Mouse (Mus musculus) ES-CJ7 (cell line): ENCODE results near the gene Cyp4f39.

Experiments
- DNase-seq: peaks from one replicate; pipeline ENCODE4 v3.0.0; 2011; ENCODE audit warnings: low read depth, low spot score

Gene Cyp4f39

DNA sequence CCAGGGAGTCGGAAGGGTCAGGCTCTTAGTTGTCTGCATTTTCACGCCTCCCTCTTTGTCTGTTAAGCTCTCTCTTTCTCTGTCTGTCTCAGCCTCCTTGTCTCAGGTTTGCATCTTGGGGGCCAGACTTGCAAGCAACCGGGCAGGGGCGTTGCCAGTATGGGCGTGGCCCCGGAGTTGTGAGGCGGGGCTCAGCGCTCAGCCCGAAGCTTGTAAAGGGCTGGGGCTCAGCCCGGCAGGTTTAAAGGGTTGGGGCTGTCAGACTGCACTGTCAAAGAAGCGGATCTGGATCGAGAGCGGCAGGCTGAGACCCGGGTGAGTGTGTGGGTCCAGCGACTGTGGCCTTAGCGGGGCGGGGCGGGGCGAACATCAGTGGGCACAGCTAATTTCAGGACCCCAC, at the start of gene Cyp4f39:
Cyp4f39 (plus strand) TSS at position 242 of the 400 bp plus-strand sequence.
- DNase-seq = peak; percentile 73

DNA sequence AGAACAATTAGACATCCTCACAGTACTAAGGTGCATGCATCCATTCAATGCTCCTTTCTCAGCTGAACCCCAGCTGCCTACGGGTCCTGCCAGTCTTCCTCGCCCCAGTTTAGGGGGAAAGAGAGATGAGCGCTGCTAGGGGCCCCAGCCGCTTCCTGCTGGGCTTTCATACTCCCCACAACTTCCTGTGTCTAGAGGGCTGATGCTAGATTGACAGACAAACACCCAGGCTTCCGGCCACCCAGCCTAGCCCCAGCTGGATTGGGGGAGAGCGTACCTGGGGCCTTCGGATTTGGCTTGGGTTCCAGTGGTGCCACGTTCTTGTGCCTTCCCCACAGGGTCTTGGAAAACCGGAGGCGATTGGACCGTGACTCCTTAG, 49.8 kb upstream of the Cyp4f39 start:
- no peak for DNase-seq

DNA sequence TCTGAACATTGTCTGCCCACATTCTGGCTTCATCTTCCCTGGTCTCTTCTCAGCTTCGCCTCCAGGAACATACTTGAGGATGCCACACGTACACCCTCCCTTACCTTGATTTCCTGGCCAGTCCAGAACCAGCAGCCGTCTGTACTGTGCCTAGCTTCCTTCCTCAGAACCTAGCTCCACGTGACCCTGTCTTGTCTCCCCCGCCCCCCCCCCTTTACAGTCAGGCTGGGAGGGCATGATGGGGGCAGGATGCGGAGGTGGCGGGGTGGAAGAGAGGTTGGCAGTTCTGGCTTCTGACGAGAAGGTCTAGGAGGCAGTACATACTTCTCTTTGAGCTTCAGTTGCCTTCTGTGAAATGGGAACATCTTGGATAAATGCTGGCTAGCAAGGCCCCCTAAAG, 49.1 kb upstream of the Cyp4f39 start, which contains the start of gene Rasal3:
Rasal3 (minus strand) TSS at position 167 of the 400 bp plus-strand sequence.
- no peak for DNase-seq

DNA sequence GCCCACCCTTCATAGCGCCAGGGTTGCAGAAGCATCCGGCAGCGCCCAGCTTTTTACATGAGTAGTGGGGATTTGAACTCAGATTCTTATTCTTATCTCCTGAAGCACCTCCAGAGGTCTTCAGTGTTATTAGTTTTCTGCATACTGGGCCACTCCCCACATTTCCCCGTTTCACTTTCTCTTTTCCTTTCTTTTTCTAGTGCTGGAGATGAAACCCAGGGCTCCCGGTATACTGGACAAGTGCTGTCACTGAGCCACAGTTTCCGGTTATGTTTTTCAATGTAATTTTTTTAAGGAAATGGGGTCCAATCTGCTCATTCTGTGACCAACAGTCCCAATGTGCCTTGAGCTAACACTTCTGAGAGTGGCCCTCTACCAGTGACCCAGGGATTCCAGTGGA, 40.6 kb upstream of the Cyp4f39 start:
- no peak for DNase-seq

DNA sequence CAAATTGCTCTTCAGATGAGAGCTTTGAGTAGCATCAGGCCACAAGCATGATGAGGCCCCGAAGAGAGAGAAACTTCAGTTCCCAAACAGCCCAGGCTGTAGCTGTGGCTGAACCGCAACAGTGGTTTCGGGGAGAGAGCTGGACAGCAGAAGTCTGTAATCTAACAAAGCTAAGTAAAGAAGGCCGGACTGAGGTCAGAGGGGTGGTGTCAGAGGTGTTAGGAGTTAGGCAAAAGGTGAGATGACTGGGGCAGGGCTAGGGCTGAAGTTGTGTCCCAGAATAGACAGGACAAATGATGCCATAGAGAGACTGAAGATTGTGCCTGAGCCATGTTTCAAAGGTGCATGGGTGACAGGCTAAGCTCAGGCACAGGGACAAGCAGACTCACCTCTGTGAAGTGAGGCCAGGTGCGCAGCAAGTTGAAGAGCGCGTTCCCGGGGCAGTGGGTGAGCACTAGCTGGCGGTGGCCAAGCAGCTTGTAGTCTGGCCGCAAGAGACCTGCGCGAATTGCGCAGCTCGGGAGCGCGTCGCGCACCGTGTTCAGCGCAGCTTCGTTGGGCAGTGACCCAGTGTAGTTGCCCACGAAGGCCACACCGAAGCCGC, 37.0 kb upstream of the Cyp4f39 start:
- DNase-seq = peak; percentile 13

DNA sequence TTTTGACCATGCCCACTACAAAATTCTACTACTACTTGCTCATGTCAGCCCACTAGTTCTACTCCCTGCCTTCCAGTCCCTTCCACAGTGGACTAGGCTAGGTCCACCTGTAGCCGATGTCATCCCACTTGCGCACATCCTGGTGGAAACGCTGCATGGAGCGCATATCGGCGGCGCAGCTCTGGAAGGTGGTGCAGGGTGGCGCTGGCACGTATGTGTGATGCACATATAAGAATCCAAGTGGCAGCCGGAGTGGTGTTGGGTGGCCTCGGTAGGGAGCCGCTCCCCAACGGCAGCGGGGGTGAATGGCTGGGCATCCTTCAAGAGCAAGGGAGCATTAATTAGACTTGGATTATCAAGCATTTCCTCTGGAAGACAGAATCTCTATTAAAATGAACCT, 35.8 kb upstream of the Cyp4f39 start:
- DNase-seq = no peak

DNA sequence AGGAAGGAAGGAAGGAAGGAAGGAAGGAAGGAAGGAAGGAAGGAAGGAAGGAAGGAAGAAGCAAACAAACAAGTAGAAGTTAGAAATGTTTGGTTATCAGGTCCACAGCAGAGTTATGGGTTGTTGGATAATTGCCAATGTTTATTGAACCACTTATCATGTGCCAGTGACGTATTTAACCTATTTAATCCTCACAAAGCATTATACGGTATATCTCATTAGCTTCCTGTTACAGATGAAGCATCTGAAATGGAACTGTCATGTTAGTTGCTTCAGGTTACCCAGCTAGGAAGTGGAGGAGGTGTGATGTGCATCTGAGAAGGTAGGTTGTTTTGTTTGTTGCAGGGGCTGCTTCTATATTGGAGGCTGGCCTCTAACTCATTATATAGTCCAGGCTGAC, 32.5 kb upstream of the Cyp4f39 start:
- no peak for DNase-seq

DNA sequence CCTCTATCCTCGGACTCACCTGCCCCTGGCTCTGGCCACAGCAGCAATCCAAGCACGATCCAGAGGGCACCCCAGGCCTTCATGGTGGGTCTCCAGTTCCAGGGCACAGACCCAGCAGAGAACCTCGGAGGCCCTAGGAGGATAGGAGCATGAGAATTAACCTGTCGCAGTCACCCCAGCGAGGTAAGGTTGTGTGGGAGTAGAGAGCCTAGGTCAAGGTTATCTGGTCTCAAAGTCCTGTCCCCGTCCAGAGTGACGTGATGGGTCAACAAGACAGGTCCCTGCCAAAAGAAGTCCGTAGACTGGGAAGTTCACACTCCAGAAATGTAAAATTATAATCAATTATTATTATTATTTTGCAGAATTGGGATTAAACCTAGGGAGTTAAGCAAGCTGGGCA, 31.7 kb upstream of the Cyp4f39 start:
- no peak for DNase-seq

DNA sequence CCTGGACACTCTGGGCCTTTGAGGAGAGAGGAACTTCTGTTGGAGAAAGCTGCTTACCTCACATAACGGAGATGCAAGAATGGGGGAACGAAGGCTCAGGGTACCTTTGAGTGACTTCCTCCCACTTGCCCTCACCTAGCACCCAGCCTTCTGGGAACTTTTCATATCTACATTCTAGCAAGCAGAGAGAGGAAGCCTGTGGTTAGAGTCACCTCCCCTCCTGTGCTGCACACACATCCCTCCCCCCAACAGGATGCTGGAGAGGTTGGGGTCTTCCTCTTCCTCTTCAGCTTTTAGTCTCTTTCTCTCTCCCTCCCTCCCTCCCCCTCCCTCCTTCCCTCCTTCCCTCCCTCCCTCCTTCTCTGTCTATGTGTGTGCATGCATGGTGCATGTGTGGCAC, 28.5 kb upstream of the Cyp4f39 start, which contains the start of gene Pglyrp2:
Pglyrp2 (minus strand) TSS at position 134 of the 400 bp plus-strand sequence.
- DNase-seq = no peak

DNA sequence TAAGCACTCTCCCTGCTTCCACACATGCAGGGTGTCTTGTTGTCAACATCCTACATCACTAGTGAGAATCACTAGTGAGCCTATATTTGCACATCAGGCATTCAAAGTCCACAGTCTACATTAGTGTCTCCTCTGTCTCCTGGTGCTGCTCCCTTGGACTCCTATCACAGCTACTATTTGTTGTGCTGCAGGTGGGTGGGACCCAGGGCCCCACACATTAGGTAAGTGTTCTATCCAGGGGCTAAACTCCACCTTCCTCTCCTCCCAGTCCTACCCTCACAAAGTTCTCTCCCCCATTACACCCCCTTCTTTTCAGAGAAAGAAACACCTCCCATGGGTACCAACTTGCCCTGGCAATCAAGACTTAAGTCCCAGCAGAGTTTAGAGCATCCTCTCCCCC, 25.9 kb upstream of the Cyp4f39 start:
- no peak for DNase-seq

DNA sequence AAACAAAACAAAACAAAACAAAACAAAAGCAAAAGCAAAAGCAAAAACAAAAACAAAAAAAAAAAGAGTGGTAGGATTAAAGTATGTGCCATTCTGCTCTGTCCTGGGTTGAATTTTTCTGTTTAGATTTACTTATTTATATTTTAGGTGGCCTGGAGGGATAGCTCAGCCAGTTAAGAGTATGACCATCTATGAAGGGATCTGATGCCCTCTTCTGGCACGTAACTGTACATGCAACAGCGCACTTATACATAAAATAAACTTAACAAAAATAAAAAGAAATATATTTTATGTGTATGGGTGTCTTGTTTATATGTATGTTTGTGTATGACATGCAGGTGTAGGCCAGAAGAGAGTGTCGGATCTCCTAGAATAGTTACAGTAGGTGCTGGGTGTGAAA, 20.6 kb upstream of the Cyp4f39 start:
- DNase-seq = peak; percentile 33

DNA sequence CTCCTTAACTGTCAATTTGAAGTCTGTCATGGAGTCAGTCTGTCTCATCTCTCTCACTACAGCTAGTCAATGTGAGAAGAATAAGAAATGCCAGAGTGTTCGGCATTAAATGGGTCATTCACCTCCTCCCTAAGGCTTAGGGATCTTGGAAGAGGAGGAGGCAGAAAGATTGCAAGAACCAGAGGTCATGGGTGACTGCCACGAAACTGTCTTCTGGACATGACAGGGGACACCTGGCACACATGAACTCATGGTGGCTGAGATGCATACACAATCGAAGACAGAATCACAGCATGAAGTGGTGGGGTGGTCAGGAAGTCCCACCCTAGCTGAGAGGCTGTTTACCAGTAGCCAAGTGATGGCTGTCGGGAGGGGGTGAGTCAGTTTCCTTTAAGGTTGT, 18.2 kb upstream of the Cyp4f39 start:
- no peak for DNase-seq

DNA sequence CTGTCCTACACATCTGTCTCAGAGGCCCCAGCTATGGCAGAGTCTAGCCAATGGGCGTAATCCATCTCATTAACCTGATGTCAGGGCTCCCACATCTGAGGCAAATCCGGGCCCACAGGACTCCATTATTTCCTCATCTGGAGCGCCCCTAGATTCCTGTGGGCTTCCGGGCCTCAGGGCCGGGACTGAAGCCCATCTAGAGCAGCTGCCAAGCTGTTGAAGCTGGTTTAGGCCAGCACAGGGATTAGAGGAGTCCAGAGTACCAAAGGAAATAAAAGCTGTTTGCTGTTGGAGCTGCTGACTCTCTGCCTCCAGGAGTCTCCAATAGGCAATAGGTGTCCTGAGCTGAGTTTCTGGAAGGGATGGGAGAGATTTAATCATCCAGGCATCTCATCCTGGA, 17.4 kb upstream of the Cyp4f39 start:
- no peak for DNase-seq

DNA sequence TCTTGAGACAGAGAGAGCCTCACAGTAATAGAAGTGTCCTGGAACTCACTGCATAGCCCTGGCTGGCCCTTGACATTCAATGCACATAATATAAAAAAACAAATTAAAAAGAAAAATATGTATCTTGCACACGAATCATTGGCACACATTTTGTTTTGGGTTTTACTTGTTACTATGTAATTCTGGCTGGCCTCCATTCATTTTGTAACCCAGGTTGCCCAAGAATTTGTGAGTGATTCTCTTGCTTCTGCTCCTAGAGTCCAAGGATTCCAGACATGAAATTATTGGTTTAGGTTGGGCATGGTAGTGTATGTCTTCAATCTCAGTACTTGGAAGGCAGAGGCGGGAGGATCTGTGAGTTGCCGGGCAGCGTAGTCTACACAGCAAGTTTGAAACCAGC, 15.4 kb upstream of the Cyp4f39 start:
- DNase-seq = no peak

DNA sequence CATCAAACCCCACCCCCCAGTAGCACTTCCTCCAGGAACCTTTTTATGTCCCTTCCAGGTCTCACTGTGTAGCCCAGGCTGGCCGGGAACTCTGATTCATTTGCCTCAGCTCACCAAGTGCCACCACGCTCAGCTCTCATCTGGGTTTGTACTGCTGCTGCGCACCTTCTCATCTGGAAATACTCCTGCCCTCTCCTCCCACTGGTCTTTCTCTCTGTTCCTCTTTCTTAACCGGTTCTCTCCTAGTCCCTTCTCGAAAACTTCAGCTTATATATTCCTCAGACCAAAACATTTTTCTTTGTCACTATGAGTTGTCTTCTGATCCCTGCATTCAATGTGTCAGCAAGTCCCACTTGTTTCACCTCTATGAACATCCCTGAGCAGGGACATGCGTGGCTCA, 9.3 kb upstream of the Cyp4f39 start:
- no peak for DNase-seq

DNA sequence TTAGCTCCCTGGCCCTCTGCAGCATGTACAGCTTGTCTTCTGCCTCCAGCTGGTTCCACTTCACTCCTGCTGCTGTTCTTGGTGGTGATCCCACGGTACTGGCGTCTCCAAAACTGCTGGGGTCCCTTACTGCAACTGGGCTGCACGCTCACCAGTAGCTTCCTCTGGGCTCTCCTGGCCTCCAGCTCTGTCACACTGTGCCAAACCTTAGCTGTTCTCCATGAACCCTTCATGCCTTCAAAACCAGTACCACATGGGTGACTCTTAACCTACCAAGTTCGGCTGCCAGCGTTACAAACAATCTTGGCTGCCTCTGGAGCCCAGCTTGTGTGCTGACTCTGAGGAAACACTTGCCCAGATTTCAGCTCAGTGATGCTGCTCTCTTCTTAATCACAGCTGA, 7.5 kb upstream of the Cyp4f39 start:
- no peak for DNase-seq

DNA sequence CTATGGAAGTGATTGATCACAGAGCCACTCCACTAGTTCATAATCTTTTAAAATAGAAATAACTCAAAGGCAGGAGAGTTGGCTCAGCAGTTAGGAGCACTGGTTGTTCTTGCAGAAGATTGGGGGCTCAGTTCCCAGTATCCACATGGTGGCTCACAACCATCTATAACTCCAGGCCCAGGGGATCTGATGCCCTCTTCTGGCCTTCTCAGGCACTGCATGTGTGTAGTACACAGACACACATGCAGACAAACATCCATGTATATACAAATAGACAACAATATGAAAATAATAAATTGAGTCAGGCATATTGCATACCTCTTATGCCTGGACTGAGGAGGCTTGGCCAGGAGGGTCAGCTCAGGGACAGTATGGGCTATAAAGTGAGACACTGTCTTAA, 5.3 kb upstream of the Cyp4f39 start:
- DNase-seq = peak; percentile 37

DNA sequence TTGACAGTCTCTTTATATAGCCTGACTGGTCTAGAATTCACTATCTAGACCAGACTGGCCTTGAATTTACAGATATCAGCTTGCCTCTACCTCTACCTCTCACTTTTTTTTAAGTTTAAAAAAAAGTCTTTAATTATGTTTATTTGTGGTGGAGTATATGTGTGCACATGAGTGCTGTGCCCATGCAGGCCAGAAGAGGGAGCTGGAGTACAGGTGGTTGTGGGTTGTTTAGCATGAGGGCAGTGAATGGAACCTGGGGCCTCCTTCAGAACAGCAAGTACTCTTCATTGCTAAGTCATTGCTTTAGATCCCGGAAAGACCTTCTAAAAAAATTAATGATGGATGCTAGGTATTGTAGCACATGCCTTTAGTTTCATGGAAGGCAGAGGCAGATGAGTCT, 3.5 kb upstream of the Cyp4f39 start:
- peak; percentile 35 for DNase-seq

DNA sequence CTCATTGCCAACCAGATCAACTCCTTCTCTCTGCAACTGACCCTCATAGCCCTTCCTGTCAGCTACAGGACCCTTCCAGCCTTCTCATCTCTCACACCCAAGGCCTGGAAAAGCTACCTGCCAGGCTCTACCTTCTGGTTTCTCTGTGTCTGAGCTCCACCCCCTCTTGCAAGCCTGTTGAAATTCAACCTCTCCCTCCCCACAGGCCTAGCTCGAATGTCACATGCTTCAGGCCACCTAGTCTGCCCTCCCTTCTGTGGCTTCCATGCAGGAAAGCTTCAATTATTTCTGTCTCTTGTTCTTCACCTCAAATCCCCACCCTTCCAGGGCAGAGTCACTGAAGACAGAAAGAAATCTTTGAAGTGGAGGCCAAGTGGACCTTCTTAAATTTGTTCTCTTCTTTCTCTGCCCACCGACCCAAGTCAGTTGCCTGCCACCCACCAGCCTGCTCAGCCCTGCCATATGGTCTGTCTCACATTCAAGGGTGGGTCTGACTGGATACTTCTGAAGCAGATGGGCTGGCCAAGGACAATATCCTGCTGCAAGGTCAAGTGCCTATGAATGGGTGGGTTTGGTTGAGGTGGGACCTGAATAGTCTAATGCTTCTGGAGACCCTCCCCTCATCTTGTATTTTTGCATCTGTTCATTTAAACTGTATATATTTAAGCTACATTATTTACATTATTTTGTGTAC, 1.5 kb upstream of the Cyp4f39 start:
- no peak for DNase-seq

DNA sequence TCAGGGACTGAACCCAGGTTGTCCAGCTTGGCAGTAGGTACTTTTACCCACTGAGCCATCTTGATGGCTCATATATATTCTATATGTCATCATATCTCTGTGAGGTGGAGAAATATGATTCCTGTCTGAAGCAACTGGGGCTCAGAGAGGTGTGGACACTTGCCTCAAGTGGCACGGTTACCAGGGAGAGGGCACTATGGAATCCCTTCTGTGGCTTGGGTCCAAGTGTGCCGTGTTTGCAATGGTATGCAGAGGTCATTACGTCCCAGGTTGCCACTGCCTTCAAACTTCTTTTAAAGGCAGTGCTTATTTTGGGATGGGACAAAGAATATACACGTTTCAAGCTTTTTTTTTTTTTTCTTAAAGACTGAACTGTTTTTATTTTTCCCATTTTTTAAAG, 1.7 kb downstream of the Cyp4f39 start:
- DNase-seq = no peak

DNA sequence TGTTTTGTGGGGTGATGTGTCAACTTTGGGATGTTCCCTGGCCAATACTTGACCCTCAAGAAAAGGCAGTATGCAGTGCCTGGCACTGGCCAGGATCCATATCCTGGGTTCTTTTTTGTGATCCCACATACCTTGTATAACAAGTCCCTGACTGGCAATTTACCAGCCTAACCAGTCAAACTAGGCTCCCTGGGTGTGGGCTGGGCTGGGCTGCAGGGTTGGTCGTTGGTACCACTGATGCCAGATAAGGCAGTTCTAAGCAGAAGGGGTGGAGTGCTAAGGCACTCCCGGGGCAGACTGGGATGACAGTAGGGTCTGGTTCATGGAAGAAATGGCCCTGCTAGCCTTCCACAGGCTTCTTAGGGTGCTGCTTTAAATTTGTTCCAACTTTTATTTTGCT, 2.5 kb downstream of the Cyp4f39 start:
- no peak for DNase-seq

DNA sequence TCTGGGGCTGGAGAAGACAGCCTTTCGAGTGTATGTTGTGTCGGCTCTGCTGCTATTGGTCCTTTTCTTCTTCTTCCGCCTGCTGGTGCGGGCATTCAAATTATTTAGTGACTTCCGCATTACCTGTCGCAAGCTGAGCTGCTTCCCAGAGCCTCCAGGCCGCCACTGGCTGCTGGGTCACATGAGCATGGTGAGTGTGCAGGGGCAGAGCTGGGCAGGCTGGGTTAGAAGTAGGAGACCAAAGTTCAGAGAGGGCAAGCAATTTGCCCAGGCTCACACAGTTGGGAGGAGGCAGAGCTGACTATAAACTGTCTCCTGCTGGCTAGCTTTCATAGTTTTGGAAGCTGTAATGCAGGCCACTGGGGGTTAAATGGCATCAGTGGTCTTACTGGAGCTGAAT, 16.0 kb downstream of the Cyp4f39 start:
- DNase-seq = no peak

DNA sequence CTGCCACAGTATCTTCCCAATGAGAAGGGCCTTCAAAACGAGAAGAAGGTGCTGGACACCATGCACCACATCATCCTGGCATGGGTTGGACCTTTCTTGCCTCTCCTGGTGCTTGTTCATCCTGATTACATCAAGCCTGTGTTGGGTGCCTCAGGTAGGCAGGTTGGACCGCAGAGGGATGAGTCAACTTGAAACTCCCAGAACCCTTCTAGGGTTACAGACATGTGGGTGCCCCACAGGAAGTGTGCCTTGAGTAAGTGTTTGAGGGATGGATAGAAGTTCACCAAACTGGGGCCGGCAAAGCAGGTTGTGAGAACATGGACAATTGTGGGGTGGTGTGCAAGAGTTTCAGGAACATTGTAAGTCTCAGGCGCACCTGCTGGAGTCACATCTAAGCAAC, 18.3 kb downstream of the Cyp4f39 start:
- DNase-seq = no peak

DNA sequence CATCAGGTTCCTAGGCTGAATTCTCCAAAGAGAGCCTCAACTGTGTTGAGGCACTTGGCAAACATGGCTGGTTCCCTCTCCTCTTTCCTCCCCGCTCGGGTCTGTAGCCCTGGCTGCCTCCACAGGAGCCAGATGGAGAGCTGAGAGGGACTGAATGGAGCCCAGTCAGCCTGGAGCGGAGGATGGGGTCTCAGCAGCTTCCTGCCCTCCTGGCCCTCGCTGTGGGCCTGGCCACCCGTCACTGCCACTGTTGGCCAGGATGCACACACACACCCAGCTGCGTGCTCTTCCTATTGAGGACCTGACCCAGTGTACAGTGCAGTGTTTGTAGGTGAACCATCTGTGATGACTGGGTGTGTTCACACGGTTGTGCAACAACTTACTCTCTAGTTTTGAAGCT, 19.7 kb downstream of the Cyp4f39 start:
- DNase-seq = no peak
